Mouse (Mus musculus) hindbrain, embryonic 14.5 days (tissue): ENCODE data around the gene Gm10337. TPM values are rescaled to one million over a fixed set of nuclear protein-coding genes. Genes with fewer than 3 reads are reported as not detected.

ENCODE experiments used
- ATAC-seq: fragments of 200-750 bp; cut with Nextera tagmentation; 2 replicates; pipeline ENCODE4 v1.8.0; 2017; ENCODE audit warnings: moderate number of reproducible peaks, mild to moderate bottlenecking, moderate TSS enrichment, moderate library complexity; ENCODE audit not compliant: low FRiP score
- DNase-seq: peaks from one replicate; pipeline ENCODE4 v3.0.0-alpha.2; 2015; ENCODE audit warnings: low spot score
- H3K27ac ChIP-seq: fragments of 300-500 bp; sonication (generic); 2 replicates; pipeline ENCODE4 v1.5.1; 2014; ENCODE audit warnings: mild to moderate bottlenecking, moderate library complexity
- H3K27me3 ChIP-seq: fragments of 300-500 bp; sonication (generic); 2 replicates; pipeline ENCODE4 v1.6.1; 2014; ENCODE audit warnings: mild to moderate bottlenecking, low read length, mixed read lengths; ENCODE audit not compliant: control insufficient read depth, insufficient read depth
- H3K36me3 ChIP-seq: fragments of 300-500 bp; sonication (generic); replicated peaks from 2 replicates; pipeline ENCODE4 v1.6.1; 2014; ENCODE audit not compliant: control insufficient read depth, insufficient read depth
- H3K4me1 ChIP-seq: fragments of 300-500 bp; sonication (generic); replicated peaks from 2 replicates; pipeline ENCODE4 v1.6.1; 2014; ENCODE audit warnings: antibody characterized with exemption, low read length, mixed read lengths; ENCODE audit not compliant: control insufficient read depth, insufficient read depth
- H3K4me2 ChIP-seq: fragments of 300-500 bp; sonication (generic); replicated peaks from 2 replicates; pipeline ENCODE4 v1.6.1; 2014; ENCODE audit warnings: mild to moderate bottlenecking, moderate library complexity
- H3K4me3 ChIP-seq: fragments of 300-500 bp; sonication (generic); replicated peaks from 2 replicates; pipeline ENCODE4 v1.5.1; 2014; ENCODE audit warnings: mild to moderate bottlenecking, low read length
- H3K9ac ChIP-seq: fragments of 300-500 bp; sonication (generic); 2 replicates; pipeline ENCODE4 v1.6.1; 2014
- H3K9me3 ChIP-seq: fragments of 300-500 bp; sonication (generic); 2 replicates; pipeline ENCODE4 v1.6.1; 2016; ENCODE audit warnings: low read length; ENCODE audit not compliant: control insufficient read depth
- WGBS: fragments of 180-500 bp; shearing (Covaris S2); extraction: QIAGEN DNeasy Blood & Tissue Kit; methylation state at CpG from one replicate; pipeline ENCODE4 v1.1.7; 2014; 5-methylcytosine and 5-hydroxymethylcytosine counted together
- polyA plus RNA-seq: library from polyadenylated mRNA; unstranded; fragments of >200 nt; fragmentation: Nextera tagmentation; extraction: Ambion mirVana; gene quantifications from 2 replicates; pipeline ENCODE4 v1.2.1, GENCODE M21; 2014

The Gm10337 gene
- 9.6 and 17.2 TPM in 2 replicates for polyA plus RNA-seq

DNA sequence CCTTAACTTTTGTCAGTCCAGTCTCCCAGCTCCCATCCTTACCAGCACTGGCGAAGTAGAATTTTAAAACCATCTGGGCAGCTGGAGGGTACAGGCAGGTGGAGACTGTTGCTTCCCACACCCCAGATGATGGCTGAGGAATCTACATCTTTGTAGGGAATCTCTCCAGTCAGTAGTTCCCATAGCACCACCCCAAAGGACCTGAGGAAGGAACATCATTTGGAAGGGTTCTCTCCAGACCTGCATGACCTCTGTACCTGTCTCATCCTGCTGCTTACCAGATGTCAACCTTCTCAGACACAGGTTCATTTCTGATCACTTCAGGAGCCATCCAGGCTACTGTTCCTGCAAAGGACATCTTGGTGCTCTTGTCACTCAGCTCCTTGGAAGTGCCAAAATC, at the start of gene Gm10337:
Gm10337 (plus strand) TSS at position 276 of the 400 bp plus-strand sequence.
- peaks cover 96% of the 10 kb centered on the region for H3K36me3 ChIP-seq
- H3K4me2 ChIP-seq = no peak within 1 kb of the TSS
- H3K4me1 ChIP-seq = no peaks in the 10 kb centered on the region
- WGBS = 81% methylated on average over 1 of the region's 1 CpGs
- no peak for DNase-seq
- no peak within 1 kb of the TSS for H3K4me3 ChIP-seq
- no peaks in the 10 kb centered on the region for H3K27me3 ChIP-seq
- no peak within 1 kb of the TSS for H3K9ac ChIP-seq
- H3K9me3 ChIP-seq = no peaks in the 10 kb centered on the region
- H3K27ac ChIP-seq = no peak within 1 kb of the TSS
- no peak for ATAC-seq

DNA sequence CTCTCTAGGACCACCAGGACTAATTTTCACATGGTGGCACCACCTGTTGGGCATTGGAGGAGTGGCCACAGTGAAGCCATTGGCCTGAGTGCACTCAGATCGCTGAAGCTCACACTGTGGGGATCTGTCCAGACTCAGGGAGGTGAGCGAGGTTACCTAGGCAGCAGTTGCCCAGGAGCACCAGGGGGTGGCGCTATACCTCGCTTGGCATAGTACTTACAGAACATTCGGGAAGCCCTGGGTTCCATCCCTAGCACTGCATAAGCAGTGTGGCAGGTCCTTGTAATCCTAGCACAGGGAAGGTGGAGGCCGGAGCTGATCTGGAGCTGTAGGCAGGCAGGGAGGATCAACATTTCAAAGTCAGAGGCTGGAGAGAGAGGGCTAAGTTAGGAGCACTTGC, 47.5 kb upstream of the Gm10337 start:
- no peaks in the 10 kb centered on the region for H3K36me3 ChIP-seq
- H3K27me3 ChIP-seq = no peaks in the 10 kb centered on the region
- H3K4me1 ChIP-seq = peaks cover 14% of the 10 kb centered on the region
- WGBS = 41% methylated on average over 6 of the region's 6 CpGs
- no peaks in the 10 kb centered on the region for H3K9me3 ChIP-seq
- H3K4me2 ChIP-seq = no peak overlapping the region
- H3K9ac ChIP-seq = no peak overlapping the region
- DNase-seq (no peak), ATAC-seq (no peak)
- no peak overlapping the region for H3K27ac ChIP-seq
- no peak overlapping the region for H3K4me3 ChIP-seq

DNA sequence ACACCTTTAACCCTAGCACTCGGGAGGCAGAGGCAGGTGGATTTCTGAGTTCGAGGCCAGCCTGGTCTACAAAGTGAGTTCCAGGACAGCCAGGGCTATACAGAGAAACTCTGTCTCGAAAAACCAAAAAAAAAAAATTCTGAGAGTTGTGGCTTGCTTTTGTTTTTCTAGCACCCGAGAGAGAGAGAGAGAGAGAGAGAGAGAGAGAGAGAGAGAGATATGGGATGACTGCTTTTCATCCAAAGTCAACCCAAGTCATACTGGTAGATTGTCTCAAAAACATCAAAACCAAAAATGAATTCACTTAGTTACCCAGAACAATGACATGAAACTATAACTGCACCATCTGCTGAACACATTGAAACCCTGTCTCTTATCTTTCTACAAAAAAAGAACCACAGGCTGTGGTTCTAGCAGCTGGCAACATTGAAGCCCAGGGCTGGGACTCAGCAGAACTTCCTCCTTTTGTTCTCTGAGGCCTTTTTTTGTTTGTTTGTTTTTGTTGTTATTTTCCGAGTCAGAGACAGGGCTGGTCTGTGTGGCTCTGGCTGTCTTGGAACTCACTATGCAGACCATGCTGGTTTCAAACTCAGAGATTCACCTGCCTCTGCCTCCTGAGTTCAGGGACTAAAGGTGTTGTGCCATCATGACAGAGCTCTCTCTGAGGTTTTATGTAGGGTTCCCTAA, 45.3 kb upstream of the Gm10337 start:
- Histone ChIP-seq H3K4me3 (peak overlapping the region; percentile 41), H3K27ac (0 out of 2 replicates have a peak overlapping the region, but pooled peaks have one; percentile 21), H3K36me3 (peaks cover 12% of the 10 kb centered on the region), H3K4me1 (peaks cover 14% of the 10 kb centered on the region), H3K27me3 (no peaks in the 10 kb centered on the region), H3K9ac (0 out of 2 replicates have a peak overlapping the region, but pooled peaks have one; percentile 5), H3K9me3 (no peaks in the 10 kb centered on the region), H3K4me2 (peak overlapping the region; percentile 56)
- ATAC-seq (no peak), DNase-seq (no peak)
- WGBS = 76% methylated on average over 5 of the region's 5 CpGs

GRCm38 (mm10) chr15:102458904-102459317, 44.6 kb upstream of the Gm10337 start, which contains the start of gene Prr13:
Gene Prr13, plus strand, starts transcription at chr15:102459028.
- H3K4me3 ChIP-seq = peak within 1 kb of the TSS; percentile 41
- H3K27ac ChIP-seq = peak within 1 kb of the TSS; percentile 21; the same call in 1 of the 2 replicates

DNA sequence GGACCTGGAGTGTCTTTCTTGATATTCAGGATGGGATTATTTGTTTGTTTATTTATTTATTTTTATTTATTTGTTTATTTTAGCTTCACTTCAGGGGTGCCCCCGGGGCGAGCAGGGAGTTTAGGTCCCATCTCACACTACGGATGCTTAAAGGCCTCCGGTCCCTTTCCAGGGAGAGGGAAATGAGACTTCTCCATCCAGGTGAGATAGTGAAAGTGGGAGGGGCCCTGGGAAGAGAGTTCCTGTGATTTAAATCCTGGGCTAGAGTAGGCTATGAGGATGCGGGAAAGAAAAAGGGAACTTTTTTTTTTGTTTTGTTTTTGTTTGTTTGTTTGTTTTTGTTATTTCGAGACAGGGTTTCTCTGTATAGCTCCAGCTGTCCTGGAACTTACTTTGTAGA, 44.1 kb upstream of the Gm10337 start:
- Histone ChIP-seq H3K4me3 (peak overlapping the region; percentile 41), H3K27ac (peak overlapping the region; percentile 21; the same call in 1 of the 2 replicates), H3K4me1 (peaks cover 14% of the 10 kb centered on the region), H3K4me2 (peak overlapping the region; percentile 56), H3K9me3 (no peaks in the 10 kb centered on the region), H3K9ac (peak overlapping the region; percentile 63), H3K27me3 (no peaks in the 10 kb centered on the region), H3K36me3 (peaks cover 18% of the 10 kb centered on the region)
- no peak for ATAC-seq
- WGBS = 34% methylated on average over 6 of the region's 6 CpGs
- no peak for DNase-seq

More at GRCm38 (mm10) chr15:102458904-102459317, 44.6 kb upstream of the Gm10337 start, which contains the start of gene Prr13:
- no peaks in the 10 kb centered on the region for H3K9me3 ChIP-seq
- peak within 1 kb of the TSS; percentile 63 for H3K9ac ChIP-seq
- ATAC-seq (peak; percentile 83), DNase-seq (peak; percentile 91)
- peak within 1 kb of the TSS; percentile 56 for H3K4me2 ChIP-seq
- H3K4me1 ChIP-seq = peaks cover 14% of the 10 kb centered on the region
- no peaks in the 10 kb centered on the region for H3K27me3 ChIP-seq
- H3K36me3 ChIP-seq = peaks cover 18% of the 10 kb centered on the region
- under 1% methylated on average over 19 of the region's 19 CpGs for WGBS

GRCm38 (mm10) chr15:102459847-102460246, 43.7 kb upstream of the Gm10337 start:
- 72% methylated on average over 5 of the region's 5 CpGs for WGBS
- Histone ChIP-seq H3K9ac (peak overlapping the region; percentile 63), H3K9me3 (no peaks in the 10 kb centered on the region), H3K36me3 (peaks cover 18% of the 10 kb centered on the region), H3K4me3 (peak overlapping the region; percentile 41; the same call in 1 of the 2 replicates), H3K4me2 (peak overlapping the region; percentile 56), H3K27ac (no peak overlapping the region), H3K27me3 (no peaks in the 10 kb centered on the region), H3K4me1 (peaks cover 14% of the 10 kb centered on the region)
- DNase-seq (no peak), ATAC-seq (no peak)

DNA sequence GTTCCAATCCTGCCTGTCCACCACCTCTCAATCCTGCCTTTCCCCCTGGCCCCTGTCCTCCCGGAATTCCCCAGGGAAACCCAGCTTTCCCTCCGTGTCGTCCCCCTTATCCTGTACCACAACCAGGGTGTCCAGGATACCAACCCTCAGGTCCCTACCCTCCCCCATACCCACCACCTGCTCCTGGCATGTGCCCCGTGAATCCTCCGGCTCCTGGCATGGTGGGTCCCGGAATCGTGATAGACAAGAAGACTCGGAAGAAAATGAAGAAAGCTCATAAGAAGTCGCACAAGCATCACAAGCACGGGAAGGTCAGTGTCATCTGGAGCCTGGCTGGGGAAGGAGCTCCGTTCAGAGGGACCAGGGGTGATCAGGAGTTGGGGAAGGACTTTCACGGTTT, 43.1 kb upstream of the Gm10337 start:
- 84% methylated on average over 12 of the region's 12 CpGs for WGBS

GRCm38 (mm10) chr15:102460971-102461370, 42.6 kb upstream of the Gm10337 start:
- H3K4me1 ChIP-seq = peaks cover 14% of the 10 kb centered on the region
- H3K4me3 ChIP-seq = no peak overlapping the region
- H3K27ac ChIP-seq = no peak overlapping the region
- ATAC-seq (no peak), DNase-seq (no peak)
- 69% methylated on average over 4 of the region's 4 CpGs for WGBS
- no peak overlapping the region for H3K4me2 ChIP-seq
- H3K36me3 ChIP-seq = peaks cover 18% of the 10 kb centered on the region
- H3K9ac ChIP-seq = no peak overlapping the region
- H3K27me3 ChIP-seq = no peaks in the 10 kb centered on the region
- H3K9me3 ChIP-seq = no peaks in the 10 kb centered on the region

More for the DNA sequence above, 43.1 kb upstream of the Gm10337 start:
- H3K4me3 ChIP-seq = no peak overlapping the region
- H3K27ac ChIP-seq = no peak overlapping the region
- no peak overlapping the region for H3K4me2 ChIP-seq
- H3K9ac ChIP-seq = no peak overlapping the region
- H3K4me1 ChIP-seq = peaks cover 14% of the 10 kb centered on the region
- ATAC-seq (no peak), DNase-seq (no peak)
- peaks cover 18% of the 10 kb centered on the region for H3K36me3 ChIP-seq
- H3K27me3 ChIP-seq = no peaks in the 10 kb centered on the region
- no peaks in the 10 kb centered on the region for H3K9me3 ChIP-seq

GRCm38 (mm10) chr15:102461430-102462075, 42.0 kb upstream of the Gm10337 start:
- ATAC-seq (no peak), DNase-seq (no peak)
- no peak overlapping the region for H3K9ac ChIP-seq
- H3K27ac ChIP-seq = no peak overlapping the region
- WGBS = 87% methylated on average over 9 of the region's 9 CpGs
- H3K4me1 ChIP-seq = peaks cover 14% of the 10 kb centered on the region
- no peaks in the 10 kb centered on the region for H3K27me3 ChIP-seq
- H3K4me2 ChIP-seq = no peak overlapping the region
- no peak overlapping the region for H3K4me3 ChIP-seq
- no peaks in the 10 kb centered on the region for H3K9me3 ChIP-seq
- peaks cover 18% of the 10 kb centered on the region for H3K36me3 ChIP-seq
